Mouse (Mus musculus) embryo, embryonic 10 days (tissue): ENCODE results near the gene Mmp23.
"Not testable (repeated sequence)": the region's sequence is repeated elsewhere in the genome, so short reads cannot be mapped to it uniquely, and the experiment has no call there.

Source experiments
- DNase-seq: peaks from one replicate; pipeline ENCODE4 v3.0.0-alpha.2; 2015; ENCODE audit warnings: low spot score

Mmp23 gene

GRCm38 (mm10) chr4:155653086-155653450 lies at the start of gene Mmp23:
Gene Mmp23 (minus strand): TSS chr4:155653384.
- peak; percentile 88 for DNase-seq

DNA sequence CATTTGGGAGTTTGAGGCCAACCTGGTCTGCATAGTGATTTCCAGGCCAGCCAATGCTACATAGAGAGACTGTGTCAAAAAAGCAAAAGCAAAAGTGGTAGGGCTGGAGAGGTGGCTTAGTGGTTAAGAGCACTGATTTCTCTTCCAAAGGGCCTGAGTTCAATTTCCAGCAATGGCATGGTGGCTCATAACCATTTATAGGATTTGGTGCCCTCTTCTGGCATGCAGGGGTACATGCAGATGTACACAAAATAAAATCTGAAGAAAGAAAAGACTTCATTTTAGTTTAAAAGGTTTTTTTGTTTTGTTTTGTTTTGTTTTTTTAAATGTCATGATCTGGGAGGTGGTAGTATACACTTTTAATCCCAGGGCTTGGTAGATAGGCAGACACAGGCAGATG lies 47.2 kb upstream of the Mmp23 start:
- peak; percentile 55 for DNase-seq

GRCm38 (mm10) chr4:155696261-155697255 lies 43.4 kb upstream of the Mmp23 start:
- DNase-seq: no peak

DNA sequence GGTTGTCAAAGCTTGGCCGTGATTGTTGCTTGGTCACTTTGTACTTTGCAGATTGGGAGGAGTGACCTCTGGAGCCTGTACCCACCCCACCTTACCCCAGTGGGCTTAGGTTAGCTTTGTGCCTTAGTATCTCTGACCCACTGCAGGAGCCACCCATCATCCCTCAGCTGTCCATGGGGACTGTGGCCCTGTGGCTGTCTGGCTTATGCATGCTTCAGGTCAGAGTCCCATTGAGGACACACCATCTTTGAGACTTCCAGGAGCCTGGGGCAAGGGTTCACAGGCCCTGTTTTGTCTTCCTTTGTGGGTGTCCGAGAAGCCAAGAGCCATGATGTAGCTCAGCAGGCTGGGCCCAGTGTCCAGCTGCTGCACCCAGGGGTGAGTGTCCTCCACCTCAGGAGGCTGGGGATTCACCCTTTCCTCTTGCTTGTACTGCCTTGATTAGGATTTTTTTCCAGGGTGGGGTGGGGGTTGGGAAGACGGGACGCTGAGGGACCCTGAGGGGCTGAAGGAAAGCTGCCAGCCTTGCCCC lies 42.4 kb upstream of the Mmp23 start:
- no peak for DNase-seq

- peak; percentile 61 for DNase-seq
These were observed 41.6 kb upstream of the Mmp23 start for GRCm38 (mm10) chr4:155694482-155695401.

GRCm38 (mm10) chr4:155694111-155694481 lies 40.9 kb upstream of the Mmp23 start, which contains the start of gene Fndc10:
Gene Fndc10 (plus strand): TSS chr4:155694342.
- peak; percentile 74 for DNase-seq

- no peak for DNase-seq
These were observed 39.2 kb upstream of the Mmp23 start for GRCm38 (mm10) chr4:155692421-155692820.

- no peak for DNase-seq
These were observed 37.6 kb upstream of the Mmp23 start for GRCm38 (mm10) chr4:155690571-155691375.

DNA sequence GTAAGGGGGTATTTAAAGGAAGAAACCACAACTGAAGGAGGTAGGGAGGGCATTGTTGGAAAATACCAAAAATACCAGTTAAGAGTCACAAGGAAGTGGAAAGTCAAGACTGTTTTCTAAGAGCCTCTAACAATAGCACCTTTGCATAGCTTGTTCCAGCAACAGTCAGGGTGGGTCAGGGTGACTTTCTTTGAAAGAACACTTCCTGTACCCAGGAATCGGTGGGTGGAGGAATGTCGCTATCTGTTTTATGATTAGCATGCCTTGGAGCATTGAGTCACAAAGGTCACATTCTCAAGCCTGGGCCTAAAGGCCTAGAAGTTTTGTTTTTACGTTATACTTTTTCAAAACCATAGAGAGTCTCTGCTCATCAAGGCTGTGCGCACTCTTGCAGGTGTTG lies 34.6 kb upstream of the Mmp23 start:
- not testable (repeated sequence) for DNase-seq

DNA sequence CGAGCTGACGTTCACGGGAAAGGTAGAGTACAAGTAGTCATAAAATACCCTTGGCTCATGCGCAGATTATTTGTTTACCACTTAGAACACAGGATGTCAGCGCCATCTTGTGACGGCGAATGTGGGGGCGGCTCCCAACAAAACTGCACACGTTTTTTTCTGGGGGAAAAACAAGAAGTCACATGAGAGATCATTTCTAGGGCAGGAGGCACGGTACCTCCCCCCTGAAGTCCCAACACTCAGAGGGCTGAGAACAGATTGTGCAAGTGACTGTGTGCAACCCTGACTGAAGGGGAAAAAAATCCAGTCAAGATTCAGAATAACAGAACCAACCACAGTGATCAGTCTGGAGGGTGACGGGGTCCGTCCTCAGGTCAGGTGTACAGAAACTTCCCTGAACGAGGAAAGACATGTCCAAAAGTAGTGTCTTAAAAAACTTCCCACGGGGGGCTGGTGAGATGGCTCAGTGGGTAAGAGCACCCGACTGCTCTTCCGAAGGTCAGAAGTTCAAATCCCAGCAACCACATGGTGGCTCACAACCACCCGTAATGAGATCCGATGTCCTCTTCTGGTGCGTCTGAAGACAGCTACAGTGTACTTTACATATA lies 30.6 kb upstream of the Mmp23 start:
- DNase-seq: not testable (repeated sequence)

DNA sequence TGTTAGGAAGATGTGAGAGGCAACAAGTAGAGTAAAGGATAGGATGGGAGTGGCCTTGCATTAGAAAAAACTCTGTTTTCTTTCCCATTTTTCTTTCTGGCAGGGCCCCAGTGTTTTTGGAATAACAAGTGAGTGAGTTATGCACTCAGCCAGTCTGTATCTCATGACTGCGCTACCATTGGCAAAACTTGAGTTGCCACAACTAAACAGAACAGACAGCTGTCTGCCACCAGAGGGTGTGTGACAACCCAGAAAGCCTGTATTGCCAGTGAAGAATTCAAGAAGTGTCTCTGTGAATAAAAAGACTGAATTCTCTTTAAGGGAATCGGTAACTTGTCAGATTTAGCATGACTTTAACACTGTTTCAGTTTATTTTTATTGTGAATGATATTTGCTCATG lies 22.8 kb upstream of the Mmp23 start:
- DNase-seq: no peak

DNA sequence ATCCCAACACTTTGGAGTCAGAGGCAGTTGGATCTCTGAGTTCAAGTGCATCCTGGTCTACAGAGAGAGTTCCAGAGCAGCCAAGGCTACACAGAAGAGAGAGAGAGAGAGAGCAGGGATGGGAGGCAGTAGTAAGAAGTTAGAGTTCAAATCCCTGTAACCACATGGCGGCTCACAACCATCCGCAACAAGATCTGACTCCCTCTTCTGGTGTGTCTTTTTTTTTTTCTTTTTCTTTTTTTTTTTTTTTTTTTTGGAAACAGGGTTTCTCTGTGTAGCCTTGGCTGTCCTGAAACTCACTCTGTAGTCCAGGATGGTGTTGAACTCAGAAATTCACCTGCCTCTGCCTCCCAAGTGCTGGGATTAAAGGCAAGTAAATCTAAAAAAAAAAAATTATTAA lies 18.9 kb upstream of the Mmp23 start:
- DNase-seq: no peak

- not testable (repeated sequence) for DNase-seq
These were observed 17.1 kb upstream of the Mmp23 start for GRCm38 (mm10) chr4:155670236-155670635.

DNA sequence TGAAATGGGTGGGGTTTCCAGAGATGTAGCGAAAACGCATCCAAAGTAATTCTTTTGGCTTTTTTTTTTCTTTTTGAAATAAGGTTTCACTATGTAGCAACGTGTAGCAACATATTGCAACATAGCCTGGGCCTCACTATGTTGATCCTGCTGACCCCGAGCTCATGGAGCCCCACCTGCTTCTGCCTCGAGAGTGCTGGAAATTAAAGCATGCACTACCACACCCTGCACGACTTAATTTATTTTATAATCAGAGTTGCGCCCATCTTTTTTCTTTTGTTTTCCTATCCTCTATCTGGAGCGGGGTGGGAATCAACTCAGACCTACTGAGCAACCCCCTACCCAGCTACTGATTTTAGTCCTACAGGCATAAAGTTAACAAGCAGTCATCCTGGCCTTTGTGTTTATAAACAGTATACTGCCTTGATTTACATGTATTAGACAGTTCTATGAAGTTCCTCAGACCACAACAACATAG lies 16.5 kb upstream of the Mmp23 start:
- DNase-seq: no peak

- peak; percentile 97 for DNase-seq
These were observed 15.8 kb upstream of the Mmp23 start, which contains the start of gene Mib2 for GRCm38 (mm10) chr4:155668689-155669597. Gene Mib2 (minus strand): TSS chr4:155669198.

DNA sequence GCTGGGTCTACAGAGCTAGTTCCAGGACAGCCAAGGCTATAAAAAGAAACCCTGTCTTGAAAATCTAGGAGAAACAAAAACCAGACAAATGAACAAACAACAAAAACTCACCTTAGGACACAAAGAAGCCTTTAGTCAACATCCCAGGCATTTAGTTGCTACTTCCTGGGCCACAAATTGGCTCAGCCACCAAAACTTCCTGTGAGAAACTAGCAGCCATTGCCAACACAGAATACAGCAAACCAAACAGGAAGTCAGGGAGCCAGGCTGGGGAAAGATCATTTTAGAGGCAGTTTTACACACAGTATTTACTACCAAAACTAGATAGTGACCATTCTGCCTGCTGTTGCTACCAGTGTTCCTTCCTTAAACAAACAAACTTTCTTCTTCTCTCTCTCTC lies 13.7 kb upstream of the Mmp23 start:
- DNase-seq: no peak

DNA sequence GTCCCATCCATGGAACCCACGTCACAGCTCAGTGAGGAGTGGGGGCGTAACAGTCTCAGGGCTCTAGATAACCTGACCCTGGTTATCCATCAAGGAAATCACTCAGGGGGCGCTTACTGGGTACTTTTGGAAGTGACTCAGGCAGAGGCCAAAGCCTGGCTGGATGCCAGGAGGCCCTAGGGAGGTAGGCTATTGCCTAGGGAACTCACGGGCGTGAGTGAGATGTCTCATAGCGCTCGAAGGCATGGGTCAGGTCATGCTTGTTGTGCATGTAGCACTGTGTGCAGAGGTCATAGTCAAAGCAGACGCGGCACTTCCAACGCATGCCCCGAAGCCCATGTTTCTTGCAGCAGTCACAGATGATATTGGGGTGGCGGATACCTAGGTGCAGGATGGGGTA lies 7.5 kb upstream of the Mmp23 start:
- DNase-seq: no peak

DNA sequence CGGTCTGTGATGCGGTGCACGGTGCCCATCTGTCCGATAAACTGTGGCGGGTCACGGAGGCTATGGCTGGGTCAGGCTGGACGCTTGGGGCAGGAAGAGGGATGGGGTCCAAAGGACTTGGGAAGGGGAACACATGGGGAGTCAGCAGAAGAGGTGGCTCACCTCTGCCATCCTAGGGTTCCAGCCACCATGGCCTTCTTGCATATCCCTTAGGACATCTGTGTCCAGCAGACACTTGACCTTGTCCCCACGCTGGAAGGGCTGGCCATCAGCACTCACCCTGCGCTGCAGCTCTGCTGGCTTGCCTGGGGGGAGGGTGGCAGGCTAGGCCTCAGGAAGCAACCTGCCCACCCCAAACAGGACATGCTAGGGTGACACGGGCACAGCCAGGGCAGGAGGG lies 5.8 kb upstream of the Mmp23 start:
- DNase-seq: no peak

- no peak for DNase-seq
These were observed 3.1 kb upstream of the Mmp23 start for GRCm38 (mm10) chr4:155656214-155656751.
